Mouse (Mus musculus) testis, postnatal 14 days (tissue): ENCODE measurements around the gene Sdk2.

Experiments used
- DNase-seq: peaks from one replicate; pipeline ENCODE4 v3.0.0; 2021; ENCODE audit warnings: low spot score

Gene Sdk2

DNA sequence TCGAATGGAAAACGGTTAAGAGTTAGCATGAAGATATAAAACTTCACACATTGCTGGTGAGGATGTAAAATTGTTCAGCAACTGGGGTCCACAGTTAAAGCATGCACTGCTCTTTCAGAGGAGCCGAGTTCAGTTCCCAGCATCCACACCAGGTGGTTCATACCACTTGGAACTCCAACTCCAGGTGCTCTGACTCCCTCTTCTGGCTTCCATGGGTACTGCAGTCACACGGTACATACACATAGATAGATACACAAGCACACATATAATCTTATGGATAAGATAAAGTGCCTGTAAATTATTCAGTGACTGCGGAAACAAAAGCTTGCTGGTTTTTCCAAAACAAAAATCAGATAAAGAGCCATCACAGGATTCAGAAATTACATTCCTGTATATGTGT is 19.9 kb downstream of the Sdk2 start:
- no peak for DNase-seq

- DNase-seq = no peak
Observed at GRCm38 (mm10) chr11:114044373-114044772, 22.5 kb downstream of the Sdk2 start.

DNA sequence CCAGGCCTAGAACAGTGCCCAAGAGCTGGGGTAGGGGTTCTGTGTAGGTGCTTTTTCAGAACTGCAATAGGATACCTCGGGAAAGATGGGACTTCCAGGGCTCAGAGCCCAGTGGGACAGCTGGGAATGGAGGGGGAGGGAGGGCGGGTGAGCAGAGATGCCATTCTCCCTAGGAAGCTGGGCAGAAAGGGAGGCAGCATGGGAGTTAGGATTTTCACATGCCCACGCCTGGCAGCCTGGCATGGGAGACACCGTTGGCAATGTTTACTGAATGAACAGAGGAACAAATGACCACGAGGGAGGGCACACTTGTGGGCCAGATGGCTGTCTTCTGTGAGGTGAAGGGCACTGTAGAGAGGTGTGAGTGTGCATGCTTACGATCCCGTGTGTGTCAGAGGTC is 23.3 kb downstream of the Sdk2 start:
- no peak for DNase-seq

GRCm38 (mm10) chr11:114040391-114041035 is 26.3 kb downstream of the Sdk2 start:
- no peak for DNase-seq

DNA sequence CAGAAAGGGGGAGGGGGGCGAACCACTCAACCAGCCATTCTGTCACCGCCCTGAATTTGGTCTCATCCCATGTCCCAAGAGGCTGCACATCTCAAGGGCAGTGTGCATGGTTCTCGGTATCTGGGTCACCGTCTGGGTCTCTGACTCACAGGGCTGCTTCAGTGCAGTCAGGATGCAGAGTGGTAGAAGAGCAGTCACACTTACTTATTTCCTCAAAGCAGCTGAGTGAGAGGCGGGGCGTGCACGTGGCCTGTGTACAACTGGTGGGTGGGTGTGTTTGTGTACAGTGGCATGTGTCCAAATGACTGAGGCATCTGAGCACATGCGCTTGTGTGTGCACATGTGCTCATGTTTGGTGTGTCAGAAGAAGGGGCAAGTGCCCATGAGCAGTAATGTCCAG is 28.8 kb downstream of the Sdk2 start:
- no peak for DNase-seq

DNA sequence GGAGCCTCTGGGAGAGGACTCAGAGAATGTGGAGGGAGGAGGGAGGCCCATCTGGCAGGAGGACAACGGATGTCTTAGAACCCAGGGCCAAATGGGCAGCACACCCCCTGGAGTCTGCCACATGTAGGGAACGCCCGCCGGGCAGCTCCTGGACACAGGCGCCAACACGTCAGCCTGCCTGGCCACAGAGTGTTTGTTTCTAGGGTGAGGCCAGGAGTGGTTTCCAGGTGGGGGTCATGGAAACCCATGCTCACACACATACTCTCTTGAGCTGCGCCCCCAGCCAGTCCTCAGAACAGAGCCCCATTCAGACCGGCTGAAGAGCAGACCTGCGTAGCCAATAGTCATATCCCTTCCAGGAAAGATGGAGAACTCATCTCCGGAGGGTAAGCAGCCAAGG is 35.4 kb downstream of the Sdk2 start:
- DNase-seq = no peak

DNA sequence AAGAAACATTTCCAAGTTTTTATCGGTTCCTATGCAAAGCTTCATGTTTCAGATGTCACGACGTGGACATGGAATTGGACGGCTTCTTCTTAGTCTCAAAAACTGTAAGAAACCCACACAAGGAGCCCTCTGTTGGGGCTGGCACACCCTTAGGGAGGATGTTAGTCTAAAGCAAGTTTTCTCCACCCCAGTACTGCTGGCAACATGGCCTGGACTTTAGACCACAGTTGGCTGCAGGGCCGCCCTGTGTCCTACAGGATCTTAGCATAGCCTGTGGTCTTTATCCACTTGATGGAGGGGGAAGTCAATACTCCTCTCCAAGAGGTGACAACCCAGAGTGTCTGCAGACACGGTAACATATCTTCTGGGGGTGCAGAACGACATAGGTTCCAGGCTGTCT is 36.6 kb downstream of the Sdk2 start:
- no peak for DNase-seq

- DNase-seq = no peak
Observed at GRCm38 (mm10) chr11:114028512-114028911, 38.3 kb downstream of the Sdk2 start.

GRCm38 (mm10) chr11:114028021-114028420 is 38.8 kb downstream of the Sdk2 start:
- no peak for DNase-seq

DNA sequence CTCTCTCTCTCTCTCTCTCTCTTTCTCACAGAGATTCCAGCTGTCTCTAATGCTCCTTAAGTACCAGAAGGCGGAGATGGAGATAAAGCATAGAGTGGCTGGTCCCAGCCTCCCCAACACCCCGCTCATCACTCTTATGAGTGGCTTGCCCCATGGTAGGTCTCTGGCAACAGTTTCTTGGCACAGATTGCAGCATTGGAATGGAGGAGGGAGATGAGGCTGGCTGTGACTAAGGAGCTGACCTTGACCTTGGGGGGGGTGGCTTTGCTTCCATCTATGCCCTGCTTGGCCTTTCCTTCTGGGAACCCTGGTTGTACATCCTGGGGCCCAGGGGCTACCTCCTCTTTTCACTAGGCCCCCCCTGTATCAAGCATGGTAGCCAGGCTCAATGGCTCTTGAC is 41.8 kb downstream of the Sdk2 start:
- DNase-seq = no peak

GRCm38 (mm10) chr11:114023965-114024364 is 42.9 kb downstream of the Sdk2 start:
- no peak for DNase-seq

GRCm38 (mm10) chr11:114022166-114022565 is 44.7 kb downstream of the Sdk2 start:
- no peak for DNase-seq

DNA sequence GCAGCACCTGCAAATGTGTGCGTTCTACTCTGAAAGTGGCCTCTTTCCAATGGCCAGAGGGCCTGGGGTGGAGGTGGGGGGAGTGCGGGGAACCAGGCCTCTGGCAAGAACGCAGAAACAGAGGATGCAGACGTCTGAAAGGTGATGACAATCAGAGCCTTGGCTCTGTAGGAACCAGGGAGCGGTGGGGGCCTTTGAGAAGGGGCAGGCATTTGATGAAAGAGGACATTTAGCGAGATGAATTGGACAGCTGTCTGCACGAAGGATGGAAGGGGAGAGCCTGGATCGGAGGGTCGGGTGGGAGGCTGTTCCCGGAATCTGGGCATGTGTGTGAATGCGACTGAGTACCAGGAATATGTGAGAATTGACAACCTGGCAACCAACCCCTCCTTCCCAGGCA is 47.8 kb downstream of the Sdk2 start:
- no peak for DNase-seq

- DNase-seq = no peak
Observed at GRCm38 (mm10) chr11:114016889-114017392, 49.9 kb downstream of the Sdk2 start.

DNA sequence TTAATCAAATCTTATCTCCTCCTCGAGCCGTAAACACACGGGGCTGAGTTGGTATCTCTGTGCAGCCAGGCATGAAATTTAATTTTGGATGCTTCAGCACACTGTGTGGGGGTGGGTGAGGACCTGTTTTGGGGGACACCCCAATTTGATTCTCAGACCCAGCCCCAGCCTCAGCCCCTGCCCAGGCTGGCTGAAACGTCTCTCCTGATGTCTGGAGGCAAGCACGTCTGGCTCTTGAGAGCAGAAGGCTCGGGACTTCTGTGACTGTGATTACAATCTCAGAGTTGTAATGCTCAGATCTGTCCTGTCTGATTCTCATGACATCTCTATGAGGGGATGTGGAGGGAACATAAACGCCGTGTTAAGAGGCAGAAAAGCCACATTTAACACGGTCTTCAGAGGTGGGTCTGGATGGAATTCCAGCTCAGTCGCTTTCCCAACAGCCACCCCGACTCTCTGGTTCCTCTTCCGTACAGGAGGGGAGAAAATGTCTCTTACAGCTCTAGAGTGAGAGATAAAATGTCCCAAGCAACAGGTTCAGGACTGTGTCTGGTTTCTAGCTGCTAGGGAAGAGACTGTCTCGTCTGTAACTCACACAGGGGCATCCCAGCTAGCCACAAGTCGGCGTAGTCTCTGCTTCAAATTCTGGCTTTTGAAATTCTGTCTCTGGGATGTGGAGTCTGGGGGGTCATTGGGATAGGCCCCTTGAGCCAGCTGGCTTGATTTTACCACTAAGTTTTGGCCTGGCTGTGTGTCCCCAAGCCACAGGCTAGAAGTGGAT is 50.5 kb downstream of the Sdk2 start:
- no peak for DNase-seq

- DNase-seq = no peak
Observed at GRCm38 (mm10) chr11:114011523-114011922, 55.3 kb downstream of the Sdk2 start.

DNA sequence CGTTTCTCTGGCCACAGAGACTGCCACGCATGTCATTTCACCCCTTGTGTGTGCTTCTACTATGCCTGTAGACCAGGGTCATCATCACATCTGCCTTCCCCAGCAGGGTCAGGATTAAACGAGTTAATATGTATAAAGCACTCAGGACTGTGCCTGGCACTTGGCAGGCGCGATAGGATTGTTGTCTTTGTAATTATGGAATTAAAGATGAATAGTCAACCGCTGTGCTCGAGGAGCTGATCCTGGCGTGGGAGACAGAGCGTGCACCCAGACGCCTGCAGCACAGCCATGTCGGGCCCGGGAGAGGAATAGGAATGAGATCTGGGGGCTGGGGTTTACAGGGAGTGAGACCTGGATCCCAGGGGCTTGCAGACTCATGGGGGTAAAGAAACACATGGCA is 61.0 kb downstream of the Sdk2 start:
- no peak for DNase-seq

DNA sequence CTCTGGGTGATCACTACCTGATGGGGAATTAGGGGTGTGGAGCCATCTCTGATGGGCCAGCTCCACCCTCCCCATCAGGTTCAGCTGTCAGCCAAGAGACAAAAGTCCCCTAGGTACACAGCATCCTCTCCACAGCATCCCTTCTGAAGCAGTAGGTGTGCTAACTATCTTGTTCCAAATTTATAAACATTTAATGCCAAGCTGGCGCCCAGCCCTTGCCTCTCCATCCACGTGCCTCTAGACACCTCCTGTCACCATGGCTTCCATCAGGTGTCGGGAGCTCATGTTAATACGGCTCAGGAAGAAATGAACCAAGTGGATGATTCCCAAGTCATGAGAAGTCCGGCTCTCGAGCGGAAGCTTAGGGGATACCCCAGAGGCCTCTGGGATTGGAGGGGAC is 62.2 kb downstream of the Sdk2 start:
- DNase-seq = no peak

- no peak for DNase-seq
Observed at GRCm38 (mm10) chr11:114003195-114003594, 63.7 kb downstream of the Sdk2 start.

DNA sequence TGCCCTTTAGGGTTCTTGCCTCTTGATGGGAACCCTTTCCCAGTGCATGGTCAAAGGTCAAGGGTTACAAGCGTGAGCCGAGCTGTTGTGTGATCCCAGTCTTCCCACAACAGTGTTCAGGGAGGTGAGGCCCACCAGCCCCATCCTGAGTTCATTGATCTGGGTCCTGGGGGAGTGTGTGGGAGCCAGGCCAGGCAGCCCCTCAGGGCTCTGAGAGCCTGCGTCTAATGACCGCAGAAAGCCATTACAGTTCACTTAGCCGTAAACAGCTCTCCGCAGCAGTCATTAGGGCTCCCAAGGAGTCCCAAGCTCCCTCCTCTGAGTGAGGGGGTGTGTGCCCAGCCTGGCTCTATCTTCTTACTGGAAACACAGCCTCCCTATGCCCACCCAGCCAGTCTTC is 66.8 kb downstream of the Sdk2 start:
- DNase-seq = no peak

DNA sequence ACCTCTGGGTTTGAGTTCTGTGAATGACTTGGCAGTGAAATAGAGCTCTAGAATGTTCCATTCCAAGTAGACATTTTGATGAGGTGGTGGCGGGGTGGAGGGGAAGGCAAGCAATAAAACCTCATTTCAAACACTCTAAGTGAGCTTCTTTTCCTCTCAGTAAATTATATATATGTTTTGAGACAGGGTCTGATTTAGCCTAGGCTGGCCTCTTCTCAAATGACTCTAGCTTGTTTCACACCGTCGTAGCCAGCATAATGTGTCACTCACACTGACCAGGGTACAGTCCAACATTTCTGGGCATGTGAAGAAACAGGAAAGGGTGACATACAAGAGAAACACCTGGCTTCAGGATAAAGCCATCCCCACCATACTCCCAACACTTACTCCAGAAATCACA is 68.1 kb downstream of the Sdk2 start:
- no peak for DNase-seq

DNA sequence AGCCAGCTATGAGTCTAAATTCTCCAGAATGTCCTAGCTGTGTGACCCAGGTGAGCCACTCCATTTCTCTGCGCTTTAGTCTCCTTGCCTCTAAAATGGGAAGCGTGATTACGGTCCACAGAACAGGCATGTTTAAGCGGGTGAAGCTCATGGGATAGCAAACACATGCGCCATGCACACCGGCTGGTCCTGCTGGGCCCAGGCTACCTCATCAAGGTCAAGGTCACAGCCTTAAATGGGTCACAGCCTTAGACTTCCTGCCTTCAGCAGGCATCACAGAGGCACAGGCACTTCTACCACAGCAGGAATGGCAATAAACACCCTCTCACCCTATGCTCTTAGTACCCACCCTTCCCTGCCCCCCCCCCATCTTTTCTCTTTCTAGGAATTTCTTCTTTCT is 72.9 kb downstream of the Sdk2 start:
- DNase-seq = no peak

- DNase-seq = no peak
Observed at GRCm38 (mm10) chr11:113992894-113993293, 74.0 kb downstream of the Sdk2 start.

DNA sequence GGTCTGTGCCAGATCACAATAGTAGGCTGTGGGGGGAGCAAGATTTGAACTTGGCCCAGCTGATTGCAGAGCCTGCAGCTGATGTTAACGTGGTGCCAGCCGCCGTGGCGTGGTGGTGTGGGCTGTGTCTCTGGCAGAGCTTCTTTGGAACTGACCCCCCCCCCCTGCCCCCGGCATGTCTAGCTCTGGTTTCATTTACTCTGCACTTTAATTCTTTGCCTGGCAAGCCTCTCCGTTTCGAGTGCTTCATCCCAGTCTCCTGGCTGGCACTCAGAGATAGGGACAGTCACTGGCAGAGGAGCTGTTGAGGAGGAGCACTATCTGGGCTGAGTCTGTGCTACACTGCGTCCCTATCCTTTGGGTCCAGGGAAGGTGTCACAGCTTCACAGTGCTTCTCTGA is 75.0 kb downstream of the Sdk2 start:
- DNase-seq = no peak
